Mouse (Mus musculus): ENCODE measurements around the gene Fgr.
"Not testable (repeated sequence)": the region's sequence is repeated elsewhere in the genome, so short reads cannot be mapped to it uniquely, and the experiment has no call there.

Gene Fgr

DNA sequence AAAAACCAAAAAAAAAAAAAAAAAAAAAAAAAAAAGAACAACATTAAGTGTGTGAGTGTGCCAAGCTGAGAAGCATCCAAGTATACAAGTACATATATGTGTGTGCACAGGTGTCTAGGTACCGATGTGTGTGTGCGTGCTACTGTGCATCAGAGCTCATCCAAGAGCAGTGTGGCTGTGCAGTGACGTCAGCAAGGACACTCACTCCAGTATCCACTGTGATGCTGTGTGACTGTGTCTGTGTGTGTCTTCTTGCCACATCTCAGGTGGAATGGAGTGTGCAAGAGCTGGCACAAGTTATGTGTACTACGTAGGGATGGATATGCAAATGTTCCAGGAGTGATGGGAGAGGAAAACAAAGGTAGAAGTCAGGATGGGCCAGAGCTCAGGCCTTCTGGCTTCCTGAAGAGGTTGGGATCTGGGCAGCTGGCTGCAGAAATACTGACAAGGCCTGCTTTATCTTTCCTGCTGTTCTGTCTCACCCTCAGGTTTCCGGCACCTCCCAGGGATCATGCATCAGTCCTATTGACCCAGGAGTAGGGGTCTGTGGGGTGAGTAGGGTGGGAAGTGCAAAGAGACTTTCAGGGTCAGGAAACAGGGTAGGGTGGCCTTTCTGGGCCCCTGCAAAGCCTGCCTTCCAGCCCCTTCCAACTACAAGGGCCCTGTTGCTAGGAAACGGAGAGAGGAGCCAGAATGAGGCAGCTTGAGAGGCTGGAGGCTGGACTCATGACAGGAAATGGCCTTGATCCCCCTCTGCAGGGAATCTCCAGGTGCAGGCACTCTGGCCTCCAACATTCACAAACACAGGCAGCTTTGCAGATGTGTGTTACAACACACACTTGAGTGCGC, 10.0 kb downstream of the Fgr start:
- no peak for DNase-seq (ENCODE audit: low spot score)

DNA sequence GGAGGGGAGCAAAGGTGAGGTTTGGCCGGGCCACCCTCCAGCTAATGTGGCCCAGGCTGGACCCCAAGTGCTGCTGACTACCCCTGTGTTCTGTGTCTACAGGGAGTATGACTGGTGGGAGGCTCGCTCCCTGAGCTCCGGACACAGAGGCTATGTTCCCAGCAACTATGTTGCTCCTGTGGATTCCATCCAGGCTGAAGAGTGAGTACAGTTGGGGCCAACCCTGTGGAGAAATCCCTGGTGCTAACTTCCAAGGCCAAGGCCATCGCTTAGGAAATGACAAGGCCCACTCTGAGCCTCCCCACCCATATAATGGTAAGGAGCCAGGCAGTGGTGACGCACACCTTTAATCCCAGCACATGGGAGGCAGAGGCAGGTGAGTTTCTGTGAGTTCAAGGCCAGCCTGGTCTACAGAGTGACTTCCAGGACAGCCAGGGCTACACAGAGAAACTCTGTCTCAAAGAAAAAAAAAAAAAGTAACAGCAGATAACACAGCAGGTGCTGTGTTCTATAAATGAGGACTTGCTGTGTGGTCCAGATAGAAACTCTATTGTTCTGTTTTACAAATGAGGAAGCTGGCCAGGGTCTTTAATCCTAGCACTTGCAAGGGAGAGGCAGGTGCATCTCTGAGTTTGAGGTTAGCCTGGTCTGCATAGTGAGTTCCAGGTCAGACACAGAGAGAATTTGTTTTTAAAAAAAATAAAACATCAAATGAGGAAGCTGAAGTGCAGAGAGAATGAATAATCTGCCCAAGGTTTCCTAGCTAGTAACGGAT, 14.9 kb downstream of the Fgr start:
- no peak for DNase-seq (ENCODE audit: low spot score)

DNA sequence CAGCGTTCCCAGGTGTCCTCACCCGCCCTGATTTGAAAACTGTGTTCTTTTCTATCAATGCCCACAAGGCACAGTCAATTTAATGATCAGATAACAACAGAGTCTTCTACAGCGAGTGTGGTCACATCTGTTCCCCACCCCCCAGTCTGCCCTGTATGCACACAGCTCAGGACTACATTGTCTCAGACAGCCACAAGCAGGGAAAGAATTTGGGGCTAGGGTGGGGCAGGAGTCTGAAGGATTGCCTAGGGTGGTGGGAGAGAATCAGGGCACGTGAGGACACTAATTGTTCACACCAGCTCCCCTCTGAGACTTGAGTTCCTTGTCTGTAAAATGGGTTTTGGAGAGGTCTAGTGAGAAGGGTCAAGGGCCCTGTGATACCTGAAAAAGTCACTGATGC, 19.7 kb downstream of the Fgr start:
- no peak for DNase-seq (ENCODE audit: low spot score)

DNA sequence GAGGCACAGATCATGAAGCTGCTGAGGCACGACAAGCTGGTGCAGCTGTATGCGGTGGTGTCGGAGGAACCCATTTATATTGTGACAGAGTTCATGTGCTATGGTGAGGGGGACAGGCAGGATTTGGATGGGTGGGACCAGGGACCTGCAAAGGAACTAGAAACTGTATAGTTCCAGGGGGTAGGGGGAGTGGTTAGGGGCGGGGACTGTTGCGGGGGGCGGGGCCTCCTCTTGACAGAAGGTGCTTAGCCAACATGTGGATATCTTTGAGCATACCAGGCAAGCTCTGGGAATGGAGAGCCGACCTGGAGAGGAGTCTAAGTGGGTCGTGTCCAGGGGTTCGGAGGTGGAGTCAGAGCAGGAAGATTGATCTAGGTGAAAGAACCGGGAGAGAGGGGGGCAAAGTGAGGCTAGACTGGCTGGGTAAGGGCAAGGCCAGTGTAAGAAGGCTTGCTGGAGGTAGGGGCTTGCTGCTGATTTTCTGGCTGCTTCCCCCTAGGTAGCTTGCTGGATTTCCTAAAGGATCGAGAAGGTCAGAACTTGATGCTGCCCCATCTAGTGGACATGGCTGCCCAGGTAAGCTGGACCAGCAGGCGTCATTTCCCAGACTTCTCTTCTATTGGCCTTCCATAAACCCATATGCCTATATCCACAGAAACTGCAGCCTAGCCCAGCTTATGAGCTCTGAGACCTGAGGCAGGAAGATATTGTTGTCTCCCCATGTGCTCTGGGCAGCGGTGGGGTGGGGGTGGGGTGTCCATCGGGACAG, 23.8 kb downstream of the Fgr start:
- no peak for DNase-seq (ENCODE audit: low spot score)

DNA sequence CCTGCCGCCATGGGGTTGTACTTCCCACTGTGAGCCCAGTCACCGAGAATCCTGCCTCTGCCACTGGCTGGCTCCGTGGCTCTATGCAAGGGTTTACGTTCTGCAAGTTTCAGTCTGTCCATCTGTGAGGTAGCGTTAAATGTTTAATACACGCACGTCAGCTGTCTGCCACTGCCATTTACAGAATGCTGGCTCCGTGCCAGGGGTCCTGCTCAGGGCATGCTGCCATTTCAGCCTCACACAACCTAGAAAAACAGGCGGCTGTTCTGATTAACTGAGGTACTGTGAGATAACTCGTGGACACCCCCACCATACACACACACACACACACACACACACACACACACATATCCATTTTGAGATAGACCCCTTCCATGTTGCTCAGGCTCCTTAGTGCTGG, 29.0 kb downstream of the Fgr start:
- no peak for DNase-seq (ENCODE audit: low spot score)

DNA sequence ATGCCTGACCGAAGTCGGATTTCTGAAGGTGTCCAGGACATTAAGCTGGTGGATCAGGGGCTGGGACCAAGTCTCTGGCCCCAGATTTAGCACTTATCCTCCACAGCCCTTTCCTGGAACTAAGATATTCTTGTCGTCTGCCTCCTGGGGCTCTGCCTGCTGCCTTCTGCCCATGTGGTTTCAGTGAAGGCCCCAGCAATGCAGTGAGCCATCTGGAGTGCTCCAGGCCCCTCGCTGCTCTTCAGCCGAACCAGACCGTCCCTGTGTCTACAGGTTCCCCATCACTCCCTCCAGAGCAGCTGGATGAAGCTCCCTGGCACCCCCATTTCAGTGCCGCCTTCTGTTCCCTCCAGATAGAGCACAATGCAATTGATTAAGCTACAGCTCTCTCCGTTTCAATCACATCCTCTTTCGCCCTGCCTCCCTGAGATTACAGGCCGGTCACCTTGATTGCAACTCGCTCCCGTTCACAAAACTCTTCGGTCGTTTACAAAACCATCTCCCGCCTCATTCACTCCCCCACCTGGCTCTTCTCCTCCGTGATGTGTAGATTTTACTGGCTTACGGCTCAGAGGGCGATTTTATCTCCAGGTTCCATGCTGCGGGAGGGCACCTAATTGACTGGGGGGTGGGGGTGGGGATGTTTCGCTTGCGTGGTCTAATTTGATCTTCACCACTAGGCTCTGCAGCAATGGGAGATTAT, 29.6 kb downstream of the Fgr start:
- no peak for DNase-seq (ENCODE audit: low spot score)

DNA sequence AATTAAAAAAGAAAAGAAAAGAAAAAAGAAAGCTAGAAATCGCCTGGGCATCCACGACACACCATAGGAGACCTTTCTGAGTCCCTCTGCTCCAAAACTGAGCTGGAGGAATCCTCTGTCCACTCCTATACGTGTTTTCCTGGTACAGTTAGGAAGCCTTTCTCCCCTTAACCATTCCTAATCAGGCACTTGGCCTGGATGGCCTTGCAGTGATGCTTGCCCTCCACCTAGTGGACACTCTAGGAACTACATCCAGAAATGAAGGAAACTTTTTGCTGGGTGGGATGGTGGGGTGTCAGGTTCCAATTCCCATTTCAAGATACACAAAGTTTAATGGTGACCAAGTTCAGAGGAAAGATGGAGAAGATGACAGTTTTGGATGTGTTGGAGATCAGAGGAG, 31.3 kb downstream of the Fgr start:
- DNase-seq (ENCODE audit: low spot score), result no peak

DNA sequence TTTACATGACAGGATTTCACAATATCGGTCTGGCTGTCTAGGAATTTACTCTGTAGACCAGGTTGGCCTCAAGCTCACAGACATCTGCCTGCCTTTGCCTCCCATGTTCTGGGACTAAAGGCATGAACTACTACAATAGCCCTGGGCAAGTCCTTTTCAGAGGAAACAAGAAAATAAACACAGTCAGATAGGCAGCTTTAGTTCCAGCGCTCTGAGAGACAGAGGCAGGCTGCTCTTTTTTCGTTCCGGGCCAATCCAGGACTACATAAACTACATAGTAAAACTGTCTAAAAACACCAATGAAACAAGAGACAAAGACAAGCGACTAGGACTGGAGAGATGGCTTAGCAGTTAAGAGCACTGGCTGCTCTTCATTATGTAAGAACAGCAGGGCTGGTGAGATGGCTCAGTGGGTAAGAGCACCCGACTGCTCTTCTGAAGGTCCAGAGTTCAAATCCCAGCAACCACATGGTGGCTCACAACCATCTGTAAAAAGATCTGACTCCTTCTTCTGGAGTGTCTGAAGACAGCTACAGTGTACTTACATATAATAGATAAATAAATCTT, 32.1 kb downstream of the Fgr start:
- not testable (repeated sequence) for DNase-seq (ENCODE audit: low spot score)

DNA sequence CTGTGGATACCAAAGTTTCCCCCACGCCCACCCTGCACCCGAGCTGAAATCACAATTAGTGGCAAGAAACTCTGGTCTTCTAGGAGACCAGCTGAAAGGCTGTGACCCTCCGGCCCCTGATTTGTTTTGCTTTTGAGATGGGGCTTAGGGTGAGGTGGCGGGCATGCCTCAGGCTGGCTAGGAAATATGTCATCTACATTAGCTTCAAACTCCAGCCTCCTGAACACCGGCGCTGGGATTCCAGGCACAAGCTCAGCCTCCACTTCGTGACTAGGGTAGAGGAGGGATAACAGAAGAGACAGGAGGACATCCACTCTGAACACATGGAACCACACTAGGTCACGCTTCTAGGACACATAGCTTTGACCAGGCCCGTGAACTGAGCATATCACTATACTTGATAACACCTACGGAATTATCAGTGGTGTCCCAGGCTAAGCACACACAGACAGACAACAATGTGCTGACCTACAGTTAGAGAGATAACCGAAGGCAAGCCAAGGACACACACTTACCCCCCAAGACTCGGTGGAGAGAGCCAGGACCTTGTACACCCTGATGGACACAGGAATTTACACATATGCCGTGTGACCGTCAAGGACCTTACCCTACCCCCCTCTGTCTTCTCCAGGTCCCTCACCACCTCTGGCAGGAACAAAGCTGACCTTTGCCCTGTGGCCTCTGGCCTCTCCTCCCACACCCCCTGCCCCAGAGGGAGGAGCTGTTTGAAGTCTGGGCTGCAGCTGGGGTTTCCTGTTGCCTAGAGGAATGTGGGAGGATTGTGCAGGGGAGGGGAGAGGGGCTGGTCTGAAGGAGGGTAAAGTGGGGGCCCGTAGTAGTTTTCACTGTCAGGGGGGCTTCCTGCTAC, 33.9 kb downstream of the Fgr start:
- no peak for DNase-seq (ENCODE audit: low spot score)

DNA sequence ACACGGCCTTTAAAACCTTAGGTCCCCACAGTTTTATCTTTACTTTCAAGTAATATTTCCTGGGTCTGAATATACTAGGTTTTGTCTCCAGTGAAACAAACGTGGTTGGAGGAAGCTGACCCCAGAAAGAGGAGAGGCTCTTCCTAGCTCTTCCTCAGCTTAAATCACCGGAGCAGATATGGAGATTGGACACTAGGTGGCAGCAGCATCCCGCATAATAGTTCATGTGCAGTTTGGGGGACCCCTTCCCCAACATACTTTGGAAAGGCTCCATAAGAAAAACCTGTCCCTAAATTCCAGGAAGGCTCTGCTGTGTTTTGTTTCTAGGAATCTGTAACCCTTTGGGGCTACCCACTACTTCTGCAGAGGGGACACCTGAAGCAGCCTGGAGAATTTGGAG, 35.2 kb downstream of the Fgr start:
- DNase-seq (ENCODE audit: low spot score), result no peak

DNA sequence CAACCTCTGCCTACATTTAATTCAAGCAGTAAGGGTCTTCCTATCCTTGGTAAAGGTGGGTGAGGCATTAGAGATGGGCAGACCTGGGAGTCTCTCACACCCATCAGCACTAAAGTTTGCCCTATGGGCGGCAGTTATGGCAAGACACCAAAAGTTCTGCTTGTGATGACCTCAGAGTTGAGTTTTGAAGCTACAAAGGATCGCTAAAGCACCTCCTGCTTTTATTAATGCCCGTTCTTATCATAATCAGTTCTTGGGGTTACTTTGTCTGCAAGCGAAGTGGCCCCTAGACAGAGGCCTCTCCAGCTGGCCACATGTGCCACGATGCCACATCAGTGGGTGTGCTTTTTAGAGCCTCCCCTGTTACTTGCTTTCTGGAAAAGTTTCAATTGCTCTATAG, 35.8 kb downstream of the Fgr start:
- no peak for DNase-seq (ENCODE audit: low spot score)

DNA sequence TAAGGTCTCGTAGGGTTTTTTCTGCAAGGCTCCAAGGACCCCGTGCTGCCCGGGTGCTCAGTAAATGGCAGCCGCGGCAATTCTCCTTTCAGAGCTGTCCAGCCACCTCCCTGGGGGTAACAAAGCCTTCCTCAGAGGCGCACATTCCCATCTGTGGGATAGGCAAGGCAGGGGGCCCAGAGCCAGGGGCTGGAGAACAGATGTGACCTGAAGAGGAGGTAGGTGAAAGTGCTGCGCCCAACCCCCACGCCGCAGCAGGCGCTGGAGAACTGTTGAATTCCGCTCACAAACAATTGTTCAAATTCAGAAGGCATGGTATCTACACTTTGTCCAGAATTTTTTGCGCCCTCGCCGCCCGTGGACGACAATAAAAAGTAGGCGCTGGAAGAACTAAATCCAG, 36.7 kb downstream of the Fgr start:
- no peak for DNase-seq (ENCODE audit: low spot score)

DNA sequence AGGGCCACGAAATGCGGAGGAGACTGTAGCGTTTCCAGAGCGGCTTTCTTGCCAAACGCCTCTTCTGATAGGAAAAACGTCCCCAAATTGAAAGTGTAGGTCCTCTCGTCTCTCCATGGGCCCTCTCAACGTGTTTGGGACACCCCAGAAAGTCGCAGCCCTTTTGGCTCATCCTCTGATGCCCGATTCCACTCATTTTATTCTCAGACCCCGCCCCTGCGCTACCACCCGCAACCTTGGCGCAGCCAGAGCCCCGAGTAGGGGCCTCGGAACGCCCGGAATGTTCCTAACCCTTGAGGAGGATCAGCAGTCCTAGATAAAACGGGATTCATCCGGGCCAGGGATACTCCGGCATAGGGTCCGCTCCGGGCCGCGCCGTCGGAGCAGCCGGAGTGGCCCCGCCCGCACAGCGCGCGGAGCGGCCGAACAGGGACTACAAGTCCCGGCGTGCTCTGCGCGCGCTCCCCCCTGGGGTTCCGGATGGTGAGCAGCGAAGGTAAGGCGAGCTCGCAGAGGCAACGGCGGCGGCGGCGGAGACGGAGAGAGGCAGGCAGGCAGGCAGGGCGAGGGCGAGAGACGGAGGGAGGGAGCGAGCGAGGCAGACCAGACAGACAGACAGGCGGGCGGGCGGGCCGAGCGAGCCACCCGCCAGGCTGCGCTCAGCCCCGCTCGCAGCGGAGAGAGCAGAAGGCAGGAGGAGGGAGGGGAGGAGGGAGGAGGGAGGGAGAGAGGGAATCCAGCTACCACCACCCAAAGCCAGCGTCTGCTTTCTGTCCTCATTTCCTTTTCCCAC, 37.3 kb downstream of the Fgr start, which contains the start of gene Ahdc1:
Ahdc1 (plus strand) TSS at position 233 of the 793 bp plus-strand sequence.
- peak; percentile 91 for DNase-seq (ENCODE audit: low spot score)

DNA sequence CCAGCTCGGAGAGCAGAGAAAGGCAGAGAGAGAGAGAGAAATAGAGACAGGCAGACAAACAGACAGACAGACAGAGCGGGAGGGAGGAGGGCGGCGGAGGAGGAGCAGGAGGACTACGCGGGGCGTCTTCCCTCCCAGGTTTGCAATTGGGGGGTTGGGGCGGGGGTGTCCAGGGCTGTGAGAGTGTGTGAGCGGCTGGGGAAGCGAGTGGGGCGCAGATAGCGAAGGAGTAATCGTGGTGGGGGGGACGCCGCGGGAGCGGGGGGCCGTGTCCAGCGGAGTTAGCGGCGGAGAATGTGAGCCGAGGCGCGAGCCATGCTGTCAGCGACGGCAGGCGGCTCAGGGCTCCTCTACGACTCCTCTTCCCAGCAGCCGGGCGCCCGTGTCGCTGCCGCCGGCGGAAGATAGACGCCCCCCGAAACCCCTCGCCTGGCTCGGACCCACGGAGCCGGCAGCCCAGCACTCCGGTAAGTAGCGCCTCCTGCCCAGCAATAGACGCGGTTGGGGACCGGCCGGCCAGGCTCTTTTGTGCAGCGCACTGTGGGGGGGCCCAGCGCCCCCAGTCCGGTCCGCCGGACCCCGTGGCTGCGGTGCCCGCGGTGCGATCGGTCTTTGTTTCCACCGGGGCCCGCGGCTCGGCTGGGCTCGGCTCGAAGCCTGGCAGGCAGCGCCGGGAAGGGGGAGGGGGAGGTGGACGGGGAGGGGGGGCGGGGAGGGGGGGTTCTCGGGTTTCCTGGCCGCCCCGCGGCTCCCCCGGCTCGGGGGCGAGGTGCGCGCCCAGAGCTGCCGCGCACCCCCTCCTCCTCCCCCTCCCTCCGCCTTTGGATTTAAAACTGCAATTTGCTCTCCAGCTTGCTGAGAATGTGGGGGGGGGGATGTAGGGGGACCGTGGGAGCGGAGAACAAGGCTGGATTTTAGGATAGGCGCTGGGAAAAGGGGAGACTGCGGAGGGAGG, 38.2 kb downstream of the Fgr start:
- no peak for DNase-seq (ENCODE audit: low spot score)

DNA sequence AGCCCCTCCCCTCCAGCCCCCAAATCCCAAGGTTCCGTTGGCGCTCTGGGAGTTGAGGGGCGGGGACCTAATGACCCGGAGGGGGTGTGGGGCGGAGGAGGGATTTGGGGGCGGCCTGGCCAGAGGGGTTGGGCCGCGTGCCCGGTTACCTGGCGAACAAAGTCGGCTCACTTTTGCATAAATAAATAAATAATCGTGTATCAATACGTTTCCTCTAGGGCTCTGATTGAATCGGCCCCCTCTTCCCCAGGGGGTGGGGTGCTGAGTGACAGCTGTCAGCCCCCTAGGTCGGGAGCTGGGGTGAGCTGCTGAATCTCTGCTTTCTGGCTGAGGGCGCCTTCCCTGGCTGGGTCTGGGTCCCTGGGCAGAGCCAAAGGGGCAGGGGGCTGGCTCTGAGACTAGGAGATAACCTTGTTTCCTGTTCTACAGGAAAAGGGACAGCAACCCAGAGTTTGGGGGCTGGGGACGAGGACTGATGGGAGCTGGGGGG, 38.9 kb downstream of the Fgr start:
- no peak for DNase-seq (ENCODE audit: low spot score)

DNA sequence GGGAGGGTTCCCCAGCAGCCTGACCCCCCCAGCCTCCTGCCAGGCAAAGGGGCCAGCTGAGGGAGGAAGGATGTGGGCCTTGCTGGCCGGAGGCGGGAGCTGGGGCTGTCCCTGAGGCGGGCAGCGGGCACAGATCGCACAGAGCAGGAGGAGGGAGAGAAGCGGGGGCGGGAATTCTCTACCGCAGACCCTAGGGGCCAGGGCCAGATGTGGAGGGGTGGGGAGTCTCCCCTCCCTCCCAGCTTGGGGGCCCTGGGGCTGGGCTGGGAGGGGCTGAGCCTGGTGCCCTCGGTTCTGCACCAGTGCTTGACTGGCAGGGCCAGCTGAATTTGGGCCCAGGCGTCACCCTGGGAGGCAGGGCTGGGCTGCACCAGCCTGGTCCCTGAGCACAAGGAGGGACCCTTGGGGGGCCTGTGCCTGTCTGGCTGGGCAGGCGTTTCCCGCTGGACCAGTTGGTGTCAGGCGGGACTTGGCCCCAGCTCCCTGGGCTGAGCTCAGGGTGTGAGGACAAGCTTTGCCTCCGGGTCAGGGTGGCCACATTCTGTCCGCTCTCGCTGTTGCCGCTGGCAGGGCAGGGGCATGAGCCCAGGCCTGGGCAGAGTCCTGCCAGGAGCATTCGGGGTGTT, 39.5 kb downstream of the Fgr start:
- no peak for DNase-seq (ENCODE audit: low spot score)

DNA sequence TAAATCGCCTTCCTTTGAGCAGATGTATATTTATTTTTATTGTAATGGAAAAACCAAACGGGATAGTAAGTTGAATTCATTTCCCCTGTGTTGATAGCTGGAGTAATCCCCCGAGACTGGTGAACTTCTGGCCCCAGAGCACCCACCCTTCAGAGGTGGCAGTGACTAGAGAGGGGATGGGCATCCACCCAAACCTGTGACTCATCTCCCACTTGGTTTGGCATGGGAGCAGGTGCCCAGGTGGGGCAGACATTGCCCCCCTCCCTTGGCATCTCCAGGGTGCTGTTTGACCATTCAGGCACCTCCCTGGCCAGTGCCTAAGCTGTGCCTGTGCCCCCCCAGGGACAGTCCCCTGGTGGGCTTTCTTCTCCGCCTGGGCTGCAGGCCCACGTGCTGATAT, 40.2 kb downstream of the Fgr start:
- DNase-seq (ENCODE audit: low spot score), result no peak
